Mouse (Mus musculus) urinary bladder, adult 18-20 months (tissue): ENCODE measurements around the gene Gtf2ird1.
"Not testable (repeated sequence)": the region's sequence is repeated elsewhere in the genome, so short reads cannot be mapped to it uniquely, and the experiment has no call there.

Source experiments
- DNase-seq, 2 experiments: peaks; one replicate each; pipeline ENCODE4 v3.0.0; 2022; ENCODE audit warnings: low spot score in 2 of 2, mixed read lengths in 2 of 2

The Gtf2ird1 gene

DNA sequence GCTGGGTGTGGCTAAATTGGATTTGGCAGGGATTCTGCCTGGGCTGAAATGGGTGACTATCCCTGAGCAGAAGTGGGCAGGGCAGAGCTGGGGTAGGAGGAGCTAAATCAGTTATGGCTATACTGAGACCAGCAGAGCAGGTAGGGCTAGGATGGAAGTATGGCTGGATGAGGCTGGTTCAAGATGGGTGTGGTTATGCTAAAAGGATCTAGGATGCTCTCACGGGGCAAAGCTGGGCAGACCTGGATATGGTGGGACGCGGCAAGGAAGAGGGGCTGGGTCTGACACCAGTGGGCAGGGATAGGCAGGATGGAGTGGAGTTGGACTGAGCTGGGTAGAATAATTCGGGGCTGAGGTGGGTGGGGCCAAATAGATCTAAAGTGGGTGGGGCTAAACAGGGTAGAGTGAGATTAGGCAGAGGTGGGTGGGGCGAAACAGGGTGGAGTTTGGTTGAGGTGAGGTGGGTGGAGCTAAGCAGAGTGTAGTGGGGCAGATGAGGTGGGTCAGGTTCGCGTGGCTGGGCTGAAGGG lies 46.1 kb downstream of the Gtf2ird1 start:
- no peak for DNase-seq

- no peak for DNase-seq
Observed at GRCm38 (mm10) chr5:134409606-134410306, 46.8 kb downstream of the Gtf2ird1 start.

- no peak for DNase-seq
Observed at GRCm38 (mm10) chr5:134408119-134408518, 48.4 kb downstream of the Gtf2ird1 start.

DNA sequence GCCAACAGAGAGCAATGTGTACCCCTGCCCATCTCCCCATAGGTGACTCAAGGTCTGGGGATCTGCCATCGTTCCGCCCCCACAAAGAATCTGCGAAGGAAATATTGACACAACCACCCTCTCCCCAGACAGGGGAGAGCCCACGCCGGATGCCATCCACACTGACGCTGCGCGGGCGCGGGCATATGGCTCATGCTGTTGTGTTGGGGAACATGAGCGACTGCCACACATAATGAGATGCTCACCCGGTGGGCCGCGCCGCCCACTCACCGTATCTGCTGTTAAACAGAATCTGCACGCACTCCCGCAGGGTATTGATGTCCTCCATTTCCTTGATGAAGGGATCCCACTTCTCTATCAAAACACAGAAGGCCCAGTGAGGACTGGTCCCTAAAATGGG lies 54.7 kb downstream of the Gtf2ird1 start:
- DNase-seq, result no peak

- DNase-seq, result no peak
Observed at GRCm38 (mm10) chr5:134397434-134398163, 58.9 kb downstream of the Gtf2ird1 start.

DNA sequence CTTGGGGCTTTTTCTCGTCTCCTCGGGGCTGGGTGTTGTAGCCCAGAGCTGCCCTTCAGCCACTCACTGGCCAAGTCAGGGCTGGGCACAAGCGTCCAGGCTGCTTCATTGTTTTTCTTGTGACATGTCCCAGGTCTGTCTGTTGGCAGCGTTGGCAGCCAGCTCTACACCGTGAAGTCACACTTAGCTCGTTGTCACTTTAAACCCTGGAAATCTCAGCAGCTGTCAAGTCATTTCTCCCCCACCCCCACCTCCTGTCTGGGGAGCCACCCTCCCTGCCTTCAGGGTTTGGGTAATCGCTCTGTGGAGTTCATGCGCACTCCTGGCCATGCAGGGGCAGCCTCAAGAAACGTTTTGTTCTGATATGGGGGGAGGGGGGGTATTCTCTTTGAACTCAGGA lies 60.0 kb downstream of the Gtf2ird1 start:
- no peak for DNase-seq

GRCm38 (mm10) chr5:134394624-134395023 lies 61.9 kb downstream of the Gtf2ird1 start:
- DNase-seq, result no peak

DNA sequence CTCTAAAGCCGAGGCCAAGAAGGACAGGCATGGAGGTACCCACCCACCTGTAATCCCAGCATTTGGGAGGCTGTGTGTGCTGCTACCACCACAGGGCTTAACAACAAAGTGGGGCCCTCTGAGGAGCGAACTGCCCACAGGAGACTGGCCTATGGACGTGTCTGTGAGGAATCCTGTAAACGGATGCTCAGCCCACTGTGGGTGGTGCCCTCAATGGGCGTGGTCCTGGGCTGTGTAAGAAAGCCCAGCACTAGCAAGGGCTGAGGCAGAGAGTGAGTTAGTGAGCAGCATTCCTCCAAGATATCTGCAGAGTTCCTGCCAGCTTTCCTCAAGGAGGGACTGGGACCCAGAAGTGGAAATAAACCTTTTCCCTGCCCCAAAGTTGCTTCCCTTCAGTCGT lies 62.9 kb downstream of the Gtf2ird1 start:
- no peak for DNase-seq

- peak in 1 of 2 experiments; percentile 31 for DNase-seq
Observed at GRCm38 (mm10) chr5:134385106-134385505, 71.4 kb downstream of the Gtf2ird1 start.

GRCm38 (mm10) chr5:134375256-134375655 lies 81.3 kb downstream of the Gtf2ird1 start:
- DNase-seq, result no peak

DNA sequence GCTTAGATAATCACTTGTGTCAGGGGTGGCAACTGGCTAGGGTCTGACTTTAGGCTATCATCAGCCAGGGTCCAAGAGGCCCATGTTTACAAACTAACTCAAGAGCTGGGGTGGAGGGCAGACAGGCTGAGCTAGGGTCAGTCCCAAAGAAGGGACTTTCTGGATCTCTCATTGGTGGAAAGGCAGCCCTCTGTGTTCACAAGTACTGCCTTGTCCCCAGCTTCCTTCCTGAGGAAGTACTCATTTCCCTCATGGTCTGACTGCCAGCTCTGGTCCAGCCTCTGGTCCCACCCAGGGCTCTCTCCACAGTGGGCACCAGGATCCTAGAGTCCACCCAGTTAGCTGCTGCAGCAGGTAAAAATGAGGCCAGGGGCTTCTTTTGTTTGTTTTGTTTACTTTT lies 82.0 kb downstream of the Gtf2ird1 start:
- no peak for DNase-seq

DNA sequence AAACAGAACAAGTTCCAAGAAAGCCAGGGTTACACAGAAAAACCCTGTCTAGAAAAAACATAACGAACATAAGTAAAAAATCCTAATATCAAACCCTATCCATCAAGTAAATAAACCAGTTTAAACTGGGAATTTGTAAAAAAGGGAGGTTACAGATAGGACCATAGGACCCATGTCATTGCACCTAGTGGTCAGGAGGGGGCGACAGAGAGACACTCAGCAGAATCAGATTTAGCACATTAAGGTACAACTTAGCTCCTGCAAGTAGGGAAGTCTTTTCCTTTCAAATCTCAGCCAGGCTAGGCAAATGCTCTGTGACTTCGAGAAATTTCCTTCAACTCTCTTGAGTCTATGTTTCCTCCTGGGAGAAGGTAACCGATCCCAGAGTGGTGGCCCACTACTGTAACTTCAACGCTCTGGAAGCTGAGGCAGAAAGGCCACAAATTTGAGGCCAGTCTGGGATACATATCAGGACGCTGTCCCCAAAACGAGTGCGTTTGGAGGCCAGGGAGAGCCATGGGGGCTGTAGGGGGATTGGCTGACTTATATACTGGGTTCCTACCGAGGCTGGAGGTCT lies 82.5 kb downstream of the Gtf2ird1 start:
- peak; percentile 14 to 21 for DNase-seq

DNA sequence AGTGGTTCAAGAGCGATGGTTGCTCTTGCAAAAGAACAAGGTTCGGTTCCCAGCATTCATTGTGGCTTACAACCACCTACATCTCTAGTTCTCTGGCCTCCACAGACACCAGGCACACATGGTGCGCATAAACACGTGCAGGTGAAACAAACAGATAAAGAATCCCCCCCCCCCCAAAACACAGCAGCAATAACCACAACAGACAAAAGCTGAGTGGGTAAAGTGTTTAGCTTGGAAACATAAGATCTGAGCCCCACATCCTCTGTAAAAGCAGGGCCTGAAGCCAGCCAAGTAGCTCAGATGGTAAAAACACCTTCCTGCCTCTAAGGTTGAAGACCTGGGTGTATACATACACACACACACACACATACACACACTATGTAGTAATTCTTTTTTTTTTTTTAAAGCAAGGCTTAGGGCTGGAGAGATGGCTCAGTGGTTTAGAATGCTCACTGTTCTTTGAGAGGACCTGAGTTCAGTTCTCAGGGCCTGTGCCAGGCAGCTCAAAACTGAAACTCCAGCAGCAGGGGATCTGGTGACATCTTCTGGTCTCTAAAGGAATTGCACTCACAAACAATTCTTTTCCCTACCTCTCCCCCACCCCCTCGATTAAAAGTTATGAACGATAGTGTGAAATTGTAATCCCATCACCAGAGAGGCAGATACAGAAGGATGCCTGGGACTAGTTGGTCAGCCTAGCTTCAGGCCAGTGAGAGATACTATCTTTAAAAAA lies 83.4 kb downstream of the Gtf2ird1 start:
- no peak for DNase-seq

GRCm38 (mm10) chr5:134371511-134372289 lies 84.8 kb downstream of the Gtf2ird1 start:
- no peak for DNase-seq

DNA sequence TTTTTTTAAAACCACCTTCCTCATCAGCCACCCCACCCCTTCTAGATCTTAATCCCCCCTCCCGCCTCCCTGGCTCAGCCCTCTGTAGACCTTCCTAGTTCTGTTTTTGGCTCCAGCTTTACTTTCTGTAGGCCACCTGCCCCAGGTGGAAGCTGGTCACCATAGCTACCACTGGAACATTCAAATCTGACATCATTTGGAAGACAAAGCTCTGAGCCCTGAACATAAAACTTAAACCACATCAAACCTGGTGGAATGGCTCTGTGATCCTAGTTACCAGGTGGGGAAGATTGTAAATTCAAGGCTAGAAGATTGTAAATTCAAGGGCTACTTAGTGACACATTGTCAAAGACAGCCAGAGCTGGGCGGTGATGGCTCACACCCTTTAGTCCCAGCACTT lies 85.7 kb downstream of the Gtf2ird1 start:
- DNase-seq, result no peak

DNA sequence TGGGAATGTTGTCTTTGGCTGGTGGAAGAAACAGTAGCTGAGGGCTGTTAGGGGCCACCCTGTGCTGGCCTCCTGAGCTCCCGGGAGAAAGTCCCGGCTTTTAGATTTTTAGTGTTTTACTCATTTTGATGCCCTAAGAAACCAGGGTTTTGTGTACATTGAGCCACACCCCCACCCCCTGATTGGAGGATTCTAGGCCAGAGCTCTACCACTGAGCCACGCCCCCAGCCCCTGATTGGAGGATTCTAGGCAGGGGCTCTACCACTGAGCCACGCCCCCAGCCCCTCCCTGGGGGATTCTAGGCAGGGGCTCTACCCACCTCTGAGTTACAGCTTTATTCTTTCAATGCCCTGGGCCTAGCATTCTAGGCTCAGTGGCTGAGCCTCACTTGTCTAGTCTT lies 97.4 kb downstream of the Gtf2ird1 start:
- DNase-seq, result no peak

- not testable (repeated sequence) for DNase-seq
Observed at GRCm38 (mm10) chr5:134355372-134355771, 101.1 kb downstream of the Gtf2ird1 start.

GRCm38 (mm10) chr5:134353117-134353516 lies 103.4 kb downstream of the Gtf2ird1 start:
- DNase-seq, result no peak

DNA sequence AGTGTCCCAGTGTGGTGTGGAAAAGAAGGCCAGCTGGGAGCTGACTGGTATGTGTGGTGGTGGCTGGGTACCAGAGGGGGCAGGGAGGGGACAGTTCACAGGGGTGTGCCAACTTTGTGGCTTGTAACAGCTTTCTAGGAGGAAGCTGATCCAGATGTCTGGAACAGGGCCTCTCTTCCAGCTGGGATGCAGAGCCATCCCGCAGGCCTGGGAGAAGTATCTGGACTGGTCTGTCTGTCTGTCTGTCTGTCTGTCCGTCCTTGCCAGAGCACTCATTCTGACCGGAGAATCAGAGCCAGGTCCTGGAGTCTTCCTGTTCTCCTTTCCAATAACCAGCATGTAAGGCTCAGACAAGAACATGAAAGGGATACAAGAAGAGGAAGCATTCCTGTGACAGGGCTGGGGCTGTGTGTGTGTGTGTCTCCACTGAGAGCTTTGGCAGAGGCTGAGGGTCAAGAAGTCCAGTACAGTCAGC lies 104.0 kb downstream of the Gtf2ird1 start:
- DNase-seq, result no peak

DNA sequence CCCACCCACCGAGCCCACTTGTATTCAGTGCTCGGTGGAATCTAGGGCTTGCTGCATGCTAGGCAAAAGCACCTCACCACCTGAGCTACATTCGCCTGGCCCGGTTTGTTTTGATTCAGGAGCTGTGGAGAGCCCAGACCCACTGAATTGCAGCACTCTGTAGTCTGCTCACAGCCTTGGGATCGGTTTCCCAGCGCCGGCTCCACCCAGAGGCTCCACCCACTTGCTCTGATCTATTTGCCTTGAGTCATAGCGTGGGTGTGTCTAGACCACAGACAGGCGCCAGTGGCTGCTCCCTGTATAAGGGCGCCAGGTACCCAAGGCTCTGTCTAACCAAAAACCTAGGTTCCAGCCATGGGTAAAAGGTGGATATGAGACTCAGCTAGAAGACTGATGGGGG lies 105.9 kb downstream of the Gtf2ird1 start:
- DNase-seq, result peak in 1 of 2 experiments; percentile 75

- DNase-seq, result no peak
Observed at GRCm38 (mm10) chr5:134347066-134347465, 109.5 kb downstream of the Gtf2ird1 start.
